Mouse (Mus musculus): ENCODE measurements at regions not wholly inside any gene's neighbourhood (a gene's known extent, or its start where the extent isn't known, plus 50 kb on each side); places are given as distances from the start of the nearest gene placed in this dataset.

GRCm38 (mm10) chr17:83133201-83133600 lies 81.9 kb upstream of the Pkdcc start:
- ChIA-PET CTCF (interaction anchor here (1.0 kb wide), 1 partner anchor 14 kb away, joined by 4 read pairs; no protein-coding TSS in a partner anchor), POLR2A (no interaction called here)
- ATAC-seq (no peak), DNase-seq (ENCODE audit: low read depth, low spot score) (no peak)
- TF ChIP-seq CTCF (IDR thresholded peaks at IDR 0.05): no peak
- in situ Hi-C loops (cut with MboI; ENCODE audit: low pct_unique_long_range_greater_than_20kb): no loop called here
- H3K27me3 ChIP-seq: no peaks in the 10 kb centered on the region

GRCm38 (mm10) chr17:83135441-83136120 lies 79.5 kb upstream of the Pkdcc start:
- no peak for ATAC-seq
- no peak for DNase-seq (ENCODE audit: low read depth, low spot score)
- in situ Hi-C loops (cut with MboI; ENCODE audit: low pct_unique_long_range_greater_than_20kb): no loop called here
- ChIA-PET CTCF (no interaction called here), POLR2A (no interaction called here)
- H3K27me3 ChIP-seq: no peaks in the 10 kb centered on the region
- TF ChIP-seq CTCF (IDR thresholded peaks at IDR 0.05): no peak

DNA sequence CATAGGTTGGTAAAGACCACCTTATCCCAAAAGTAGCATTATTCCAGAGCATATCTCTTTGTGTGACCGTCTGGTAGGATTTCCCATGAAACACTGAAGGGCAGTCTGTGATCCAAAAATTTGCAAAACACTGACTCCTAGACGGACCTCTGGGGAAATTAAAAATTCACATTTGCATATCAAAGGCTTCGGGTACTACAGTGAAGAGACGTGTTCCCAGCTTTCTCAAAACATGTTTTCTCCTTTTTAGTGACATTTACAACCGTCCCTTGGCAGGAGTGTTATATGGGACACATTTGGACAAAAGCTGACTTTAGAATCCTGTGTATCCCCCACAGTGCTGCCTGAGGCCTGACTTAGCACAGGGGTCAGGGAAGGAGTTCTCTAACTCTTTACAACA lies 78.8 kb upstream of the Pkdcc start:
- in situ Hi-C loops (cut with MboI; ENCODE audit: low pct_unique_long_range_greater_than_20kb): no loop called here
- ChIA-PET CTCF (no interaction called here), POLR2A (no interaction called here)
- DNase-seq (ENCODE audit: low read depth, low spot score): no peak
- no peaks in the 10 kb centered on the region for H3K27me3 ChIP-seq
- ATAC-seq: no peak
- no peak for TF ChIP-seq CTCF (IDR thresholded peaks at IDR 0.05)

- in situ Hi-C loops (cut with MboI; ENCODE audit: low pct_unique_long_range_greater_than_20kb): no loop called here
- TF ChIP-seq CTCF (IDR thresholded peaks at IDR 0.05): no peak
- ChIA-PET POLR2A (no interaction called here), CTCF (no interaction called here)
- ATAC-seq (no peak), DNase-seq (ENCODE audit: low read depth, low spot score) (no peak)
- H3K27me3 ChIP-seq: no peaks in the 10 kb centered on the region
These were observed 77.4 kb upstream of the Pkdcc start for GRCm38 (mm10) chr17:83137720-83138119.

DNA sequence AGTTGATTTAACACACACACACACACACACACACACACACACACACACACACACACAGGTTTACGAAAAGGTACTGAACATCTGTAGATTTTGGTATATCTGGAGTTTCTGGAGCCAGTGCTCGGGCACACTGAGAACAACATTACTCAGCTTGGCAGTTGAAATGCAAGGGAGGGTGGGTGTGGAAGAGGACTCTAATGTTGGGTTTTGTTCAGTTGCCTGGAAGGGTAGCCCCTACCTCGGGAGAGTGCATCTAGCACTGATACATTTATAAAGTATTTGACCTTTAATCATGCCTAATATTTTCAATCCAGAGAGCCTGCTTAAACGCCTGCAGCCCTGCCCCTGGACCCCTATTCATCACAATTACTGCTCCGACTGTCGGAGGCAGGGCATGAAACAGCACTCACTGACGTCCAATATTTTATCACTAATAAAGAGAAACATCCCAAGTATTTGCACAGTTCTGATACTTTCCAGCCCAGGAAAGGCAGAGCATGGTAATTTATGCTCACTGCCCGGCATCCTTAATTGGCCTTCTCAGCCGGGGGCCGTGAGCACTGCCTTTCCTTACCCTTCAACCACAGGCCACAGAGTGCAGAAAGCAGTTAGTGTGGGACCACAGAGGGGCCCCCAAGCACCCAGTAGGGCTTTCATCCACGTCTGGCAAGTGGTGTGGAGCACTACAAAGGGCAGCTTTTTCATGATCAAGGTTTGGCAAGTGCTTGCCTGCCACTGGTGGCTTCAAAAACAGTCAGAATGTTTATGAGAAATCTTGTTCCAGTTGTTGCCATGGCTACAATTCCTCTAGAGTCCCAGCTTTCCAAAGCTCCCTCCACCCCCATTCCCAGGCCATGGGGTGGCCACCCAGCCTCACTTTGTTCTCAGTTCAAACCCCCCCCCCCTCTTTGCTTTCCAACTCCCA lies 76.3 kb upstream of the Pkdcc start:
- ChIA-PET CTCF (no interaction called here), POLR2A (interaction anchor here (0.6 to 1.4 kb wide), 2 partner anchors 10 to 117 kb away, joined by 3 read pairs; no protein-coding TSS in a partner anchor)
- in situ Hi-C loops (cut with MboI; ENCODE audit: low pct_unique_long_range_greater_than_20kb): no loop called here
- no peak for TF ChIP-seq CTCF (IDR thresholded peaks at IDR 0.05)
- H3K27me3 ChIP-seq: no peaks in the 10 kb centered on the region
- DNase-seq (ENCODE audit: low read depth, low spot score) (no peak), ATAC-seq (peak; percentile 67)

GRCm38 (mm10) chr17:83148371-83148929 lies 66.6 kb upstream of the Pkdcc start:
- in situ Hi-C loops (cut with MboI; ENCODE audit: low pct_unique_long_range_greater_than_20kb): loop anchor here (5.0 kb wide), 2 partner anchors 59 to 104 kb away; no protein-coding TSS in a partner anchor
- no peak for TF ChIP-seq CTCF (IDR thresholded peaks at IDR 0.05)
- ATAC-seq: peak; percentile 97
- DNase-seq (ENCODE audit: low read depth, low spot score): peak; percentile 83
- CTCF ChIA-PET: interaction anchor here (1.0 to 1.8 kb wide), 2 partner anchors 28 to 105 kb away, joined by 3 to 6 read pairs; no protein-coding TSS in a partner anchor
- no peaks in the 10 kb centered on the region for H3K27me3 ChIP-seq
- POLR2A ChIA-PET: interaction anchor here (0.6 to 0.7 kb wide), 3 partner anchors 9 to 105 kb away, joined by 3 to 4 read pairs (median 3); no protein-coding TSS in a partner anchor

GRCm38 (mm10) chr17:83149336-83149735 lies 65.8 kb upstream of the Pkdcc start:
- in situ Hi-C loops (cut with MboI; ENCODE audit: low pct_unique_long_range_greater_than_20kb): loop anchor here (5.0 kb wide), 2 partner anchors 58 to 103 kb away; no protein-coding TSS in a partner anchor
- no peak for TF ChIP-seq CTCF (IDR thresholded peaks at IDR 0.05)
- ChIA-PET POLR2A (no interaction called here), CTCF (no interaction called here)
- H3K27me3 ChIP-seq: no peaks in the 10 kb centered on the region
- ATAC-seq (no peak), DNase-seq (ENCODE audit: low read depth, low spot score) (no peak)

DNA sequence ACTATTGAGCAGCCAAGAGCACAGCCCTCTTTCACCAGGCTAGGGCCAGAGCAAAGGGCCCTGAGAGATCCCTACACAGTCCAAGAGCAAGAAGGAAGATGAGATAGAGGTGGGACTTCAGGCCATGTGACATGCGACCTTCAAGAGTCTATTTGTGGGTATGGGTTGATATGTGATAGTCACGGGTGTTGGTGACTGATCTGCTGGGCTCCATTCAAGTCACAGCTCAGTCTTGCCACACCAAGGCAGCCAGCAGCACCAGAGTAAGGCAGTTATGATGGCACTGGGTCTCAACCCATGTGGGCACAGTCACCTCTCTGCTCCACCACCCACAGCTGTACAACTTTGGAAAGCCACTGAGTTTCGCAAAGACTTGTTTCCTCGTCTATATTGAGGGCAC lies 60.0 kb upstream of the Pkdcc start:
- no peak for ATAC-seq
- H3K27me3 ChIP-seq: no peaks in the 10 kb centered on the region
- in situ Hi-C loops (cut with MboI; ENCODE audit: low pct_unique_long_range_greater_than_20kb): no loop called here
- ChIA-PET CTCF (interaction anchor here (0.7 kb wide), 1 partner anchor 82 kb away, joined by 3 read pairs; no protein-coding TSS in a partner anchor), POLR2A (no interaction called here)
- DNase-seq (ENCODE audit: low read depth, low spot score): no peak
- TF ChIP-seq CTCF (IDR thresholded peaks at IDR 0.05): no peak

- no peaks in the 10 kb centered on the region for H3K27me3 ChIP-seq
- ChIA-PET POLR2A (interaction anchor here (1.1 kb wide), 1 partner anchor 59 kb away, joined by 3 read pairs; the partner anchor contains the start of gene Pkdcc), CTCF (no interaction called here)
- no peak for DNase-seq (ENCODE audit: low read depth, low spot score)
- no peak for ATAC-seq
- TF ChIP-seq CTCF (IDR thresholded peaks at IDR 0.05): no peak
- in situ Hi-C loops (cut with MboI; ENCODE audit: low pct_unique_long_range_greater_than_20kb): no loop called here
These were observed 58.4 kb upstream of the Pkdcc start for GRCm38 (mm10) chr17:83156682-83157081.

GRCm38 (mm10) chr17:83158053-83158452 lies 57.0 kb upstream of the Pkdcc start:
- POLR2A ChIA-PET: no interaction called here
- H3K27me3 ChIP-seq: no peaks in the 10 kb centered on the region
- CTCF ChIA-PET: interaction anchor here (2.7 kb wide), 1 partner anchor 18 kb away, joined by 8 read pairs; no protein-coding TSS in a partner anchor
- no peak for DNase-seq (ENCODE audit: low read depth, low spot score)
- no peak for ATAC-seq
- in situ Hi-C loops (cut with MboI; ENCODE audit: low pct_unique_long_range_greater_than_20kb): no loop called here
- no peak for TF ChIP-seq CTCF (IDR thresholded peaks at IDR 0.05)

Measured in Patski (cell line).